Mouse (Mus musculus) midbrain, embryonic 14.5 days (tissue): ENCODE measurements around the gene U2surp. TPM values are rescaled to one million over a fixed set of nuclear protein-coding genes. Genes with fewer than 3 reads are reported as not detected.

ENCODE experiments used
- ATAC-seq: fragments of 200-750 bp; cut with Nextera tagmentation; 2 replicates; pipeline ENCODE4 v1.8.0; 2017; ENCODE audit warnings: moderate number of reproducible peaks, moderate library complexity; ENCODE audit not compliant: low FRiP score, low TSS enrichment
- DNase-seq: peaks from one replicate; pipeline ENCODE4 v3.0.0-alpha.2; 2015
- H3K27ac ChIP-seq: fragments of 300-500 bp; sonication (generic); replicated peaks from 2 replicates; pipeline ENCODE4 v1.5.1; 2014; ENCODE audit warnings: mild to moderate bottlenecking, low read depth, low read length, moderate library complexity
- H3K27me3 ChIP-seq: fragments of 300-500 bp; sonication (generic); 2 replicates; pipeline ENCODE4 v1.6.1; 2014; ENCODE audit warnings: low read length, control low read depth, mixed read lengths; ENCODE audit not compliant: control insufficient read depth, insufficient read depth
- H3K36me3 ChIP-seq: fragments of 300-500 bp; sonication (generic); 2 replicates; pipeline ENCODE4 v1.6.1; 2014; ENCODE audit warnings: low read length, control low read depth; ENCODE audit not compliant: control insufficient read depth, insufficient read depth
- H3K4me1 ChIP-seq: fragments of 300-500 bp; sonication (generic); 2 replicates; pipeline ENCODE4 v1.6.1; 2014; ENCODE audit warnings: mild to moderate bottlenecking, antibody characterized with exemption, low read length, control low read depth; ENCODE audit not compliant: control insufficient read depth, insufficient read depth
- H3K4me2 ChIP-seq: fragments of 300-500 bp; sonication (generic); 2 replicates; pipeline ENCODE4 v1.6.1; 2014; ENCODE audit warnings: mild to moderate bottlenecking, low read length, moderate library complexity
- H3K4me3 ChIP-seq: fragments of 300-500 bp; sonication (generic); replicated peaks from 2 replicates; pipeline ENCODE4 v1.5.1; 2014; ENCODE audit warnings: low read depth, low read length
- H3K9ac ChIP-seq: fragments of 300-500 bp; sonication (generic); replicated peaks from 2 replicates; pipeline ENCODE4 v1.6.1; 2014; ENCODE audit warnings: mild to moderate bottlenecking, low read length, moderate library complexity
- H3K9me3 ChIP-seq: fragments of 300-500 bp; sonication (generic); 2 replicates; pipeline ENCODE4 v1.6.1; 2016; ENCODE audit warnings: low read length, control low read depth, mixed read lengths; ENCODE audit not compliant: control insufficient read depth
- WGBS: fragments of 180-500 bp; shearing (Covaris S2); extraction: QIAGEN DNeasy Blood & Tissue Kit; methylation state at CpG from one replicate; pipeline ENCODE4 v1.1.7; 2014; 5-methylcytosine and 5-hydroxymethylcytosine counted together
- polyA plus RNA-seq: library from polyadenylated mRNA; unstranded; fragments of >200 nt; fragmentation: Nextera tagmentation; extraction: Ambion mirVana; gene quantifications from 2 replicates; pipeline ENCODE4 v1.2.1, GENCODE M21; 2014

Gene U2surp
- polyA plus RNA-seq, 1 experiment from 2014 or later = 137 TPM

DNA sequence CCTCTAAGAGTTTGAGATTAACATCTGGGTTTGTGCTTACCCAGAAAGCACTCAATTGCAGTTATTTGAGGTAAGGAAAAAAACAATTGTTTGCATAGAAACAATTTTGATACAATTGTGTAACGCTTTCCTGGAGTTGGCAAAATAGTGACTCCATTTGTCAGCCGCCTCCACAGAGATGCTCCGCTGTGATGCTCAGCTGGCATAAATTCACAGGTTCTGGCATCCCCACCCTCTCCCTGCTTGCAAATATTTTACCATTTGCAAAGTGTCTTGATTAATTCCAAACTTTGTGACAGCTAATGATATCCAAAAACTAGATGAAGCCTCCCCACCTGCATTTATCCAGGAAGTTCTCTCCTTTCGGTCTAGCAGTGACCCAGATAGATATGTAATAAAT is 99.7 kb downstream of the U2surp start:
- Histone ChIP-seq H3K9ac (no peak overlapping the region), H3K27me3 (no peaks in the 10 kb centered on the region), H3K4me3 (no peak overlapping the region), H3K36me3 (no peaks in the 10 kb centered on the region), H3K4me1 (no peaks in the 10 kb centered on the region), H3K4me2 (no peak overlapping the region), H3K27ac (no peak overlapping the region), H3K9me3 (peaks cover 4% of the 10 kb centered on the region; the same call in 1 of the 2 replicates)
- DNase-seq = no peak
- ATAC-seq = no peak
- WGBS = 95% methylated on average over 4 of the region's 4 CpGs

DNA sequence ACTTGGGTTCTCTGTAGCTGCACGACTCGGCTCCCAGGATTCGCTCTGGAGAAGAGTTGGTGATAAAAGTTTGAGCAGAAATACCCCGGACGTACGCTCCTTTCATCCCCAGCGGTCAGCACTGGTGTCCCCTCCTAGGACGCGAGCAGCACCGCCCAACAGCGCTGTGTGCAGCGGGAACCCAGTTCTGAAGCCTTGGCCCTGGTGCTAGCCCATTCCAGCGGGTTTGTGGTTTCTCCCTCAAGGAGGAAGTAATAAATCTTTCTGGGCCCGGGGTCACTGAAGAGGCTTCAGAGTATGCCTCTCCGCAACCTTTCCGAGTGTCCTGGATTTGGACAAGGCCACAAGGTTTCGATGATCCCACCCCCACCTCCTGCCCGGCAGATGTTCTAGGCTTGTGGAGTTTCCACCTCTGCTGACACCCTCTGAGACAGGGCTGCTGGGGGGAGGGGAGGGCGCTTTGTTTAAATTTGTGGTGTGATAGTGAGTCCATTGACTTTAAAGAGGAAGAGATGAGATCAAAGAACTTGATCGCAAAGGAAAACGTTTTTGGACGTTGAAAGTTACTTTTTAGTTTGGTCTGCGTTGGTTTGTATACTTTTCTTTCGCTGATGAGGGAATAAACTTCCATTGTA is 104.1 kb downstream of the U2surp start:
- Histone ChIP-seq H3K36me3 (no peaks in the 10 kb centered on the region), H3K27me3 (no peaks in the 10 kb centered on the region; the same call in 1 of the 2 replicates), H3K9ac (peak overlapping the region; percentile 82), H3K9me3 (no peaks in the 10 kb centered on the region), H3K4me2 (peak overlapping the region; percentile 96), H3K27ac (0 out of 2 replicates have a peak overlapping the region, but pooled peaks have one; percentile 45), H3K4me1 (peaks cover 9% of the 10 kb centered on the region; the same call in 1 of the 2 replicates), H3K4me3 (peak overlapping the region; percentile 66)
- DNase-seq (no peak), ATAC-seq (peak; percentile 24)
- WGBS = 2% methylated on average over 24 of the region's 24 CpGs

Other genes starting within 250 kb of the U2surp start
- 17.5 and 17.9 TPM in 2 replicates for gene Chst2, start 105.3 kb downstream of the U2surp start, polyA plus RNA-seq
- gene Paqr9, start 47.7 kb upstream of the U2surp start, polyA plus RNA-seq = 4.7 and 6.0 TPM in 2 replicates
- 1.1 and 1.2 TPM in 2 replicates for gene Pcolce2, start 125.6 kb upstream of the U2surp start, polyA plus RNA-seq
- gene Trpc1, start 238.4 kb upstream of the U2surp start, polyA plus RNA-seq = 10.1 and 10.5 TPM in 2 replicates